Mouse (Mus musculus) liver (tissue): Measurements from ENCODE around the gene Snx5.

Experiments used
- DNase-seq: peaks from one replicate; pipeline ENCODE4 v3.0.0-alpha.2; 2020; ENCODE audit warnings: mixed read lengths

Gene Snx5

GRCm38 (mm10) chr2:144226906-144227586, 43.7 kb downstream of the Snx5 start:
- no peak for DNase-seq

GRCm38 (mm10) chr2:144224351-144224750, 46.4 kb downstream of the Snx5 start:
- DNase-seq = no peak

GRCm38 (mm10) chr2:144215601-144216000, 55.1 kb downstream of the Snx5 start:
- DNase-seq = no peak

GRCm38 (mm10) chr2:144215195-144215594, 55.5 kb downstream of the Snx5 start:
- no peak for DNase-seq

GRCm38 (mm10) chr2:144214508-144215185, 56.1 kb downstream of the Snx5 start:
- DNase-seq = no peak

- no peak for DNase-seq
Measured at GRCm38 (mm10) chr2:144213803-144214202, 56.9 kb downstream of the Snx5 start.

GRCm38 (mm10) chr2:144209425-144209824, 61.3 kb downstream of the Snx5 start:
- no peak for DNase-seq

GRCm38 (mm10) chr2:144207365-144207764, 63.3 kb downstream of the Snx5 start:
- DNase-seq = no peak

GRCm38 (mm10) chr2:144203001-144203400, 67.7 kb downstream of the Snx5 start:
- DNase-seq = no peak

GRCm38 (mm10) chr2:144202567-144202966, 68.1 kb downstream of the Snx5 start:
- no peak for DNase-seq

GRCm38 (mm10) chr2:144202151-144202550, 68.6 kb downstream of the Snx5 start:
- DNase-seq = no peak
